Mouse (Mus musculus) cerebellum, adult (tissue): ENCODE measurements at regions not wholly inside any gene's neighbourhood (a gene's known extent, or its start where the extent isn't known, plus 50 kb on each side); places are given as distances from the start of the nearest gene placed in this dataset.

ENCODE experiments used
- ATAC-seq: cut with Nextera tagmentation; 2 replicates; pipeline ENCODE4 v1.9.2; 2017; ENCODE audit warnings: mild to moderate bottlenecking, moderate library complexity, mixed read lengths; ENCODE audit not compliant: insufficient number of reproducible peaks, low FRiP score, low TSS enrichment

GRCm38 (mm10) chr16:78170627-78171605, 130.4 kb upstream of the Cxadr start:
- no peak for ATAC-seq

DNA sequence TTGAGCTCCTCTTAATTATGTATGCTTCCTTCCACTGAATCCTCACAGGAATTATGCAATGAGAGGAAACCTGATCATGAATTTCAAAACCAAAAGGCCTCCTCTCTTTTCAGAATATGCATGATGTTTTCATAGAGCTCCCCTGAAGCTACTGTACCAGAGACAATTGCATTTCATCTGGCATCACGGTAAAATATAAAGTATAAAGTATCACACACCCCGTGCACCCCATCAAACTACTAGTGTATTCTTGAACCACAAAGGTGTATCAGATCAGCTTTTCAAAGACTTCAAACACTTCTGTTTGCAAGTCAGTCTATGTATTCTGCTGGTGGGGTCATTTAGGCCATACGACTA, 144.4 kb upstream of the Cxadr start:
- ATAC-seq = no peak

- peak; percentile 97 for ATAC-seq
These were observed 145.0 kb upstream of the Cxadr start for GRCm38 (mm10) chr16:78156138-78156875.

DNA sequence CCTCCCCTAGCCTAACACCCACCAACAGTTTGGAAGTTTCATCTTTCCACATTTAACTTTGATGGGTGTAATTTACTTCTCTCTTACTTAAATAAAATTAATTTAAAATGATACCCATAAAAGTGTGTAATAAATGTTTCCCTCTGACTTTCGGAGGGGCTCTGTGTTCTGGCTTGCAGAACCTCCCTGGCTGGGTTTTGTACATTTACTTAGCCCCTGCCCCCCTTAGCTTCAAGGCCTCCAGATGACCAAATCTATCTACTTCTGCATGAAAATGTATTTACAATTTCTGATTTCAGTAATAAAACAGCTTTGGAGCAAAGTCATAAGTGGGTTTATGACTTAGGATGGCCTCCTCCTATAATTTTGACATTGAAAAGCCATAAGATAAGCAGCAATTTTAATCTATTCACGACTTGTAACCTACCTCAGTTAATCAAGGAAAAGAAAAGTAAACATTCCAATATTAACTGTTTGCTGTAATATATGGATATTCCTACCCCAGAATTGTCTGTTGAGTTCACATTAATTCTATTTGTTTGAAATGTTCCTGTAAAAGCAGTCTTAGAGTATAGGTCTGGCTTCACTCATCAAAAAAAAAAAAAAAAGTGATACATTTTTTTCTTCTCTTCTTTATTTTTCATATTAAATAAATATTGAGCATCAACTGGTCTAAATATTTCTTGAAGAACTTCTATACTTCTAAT, 147.2 kb upstream of the Cxadr start:
- no peak for ATAC-seq

- ATAC-seq = no peak
These were observed 157.1 kb upstream of the Cxadr start for GRCm38 (mm10) chr16:78144146-78144545.

DNA sequence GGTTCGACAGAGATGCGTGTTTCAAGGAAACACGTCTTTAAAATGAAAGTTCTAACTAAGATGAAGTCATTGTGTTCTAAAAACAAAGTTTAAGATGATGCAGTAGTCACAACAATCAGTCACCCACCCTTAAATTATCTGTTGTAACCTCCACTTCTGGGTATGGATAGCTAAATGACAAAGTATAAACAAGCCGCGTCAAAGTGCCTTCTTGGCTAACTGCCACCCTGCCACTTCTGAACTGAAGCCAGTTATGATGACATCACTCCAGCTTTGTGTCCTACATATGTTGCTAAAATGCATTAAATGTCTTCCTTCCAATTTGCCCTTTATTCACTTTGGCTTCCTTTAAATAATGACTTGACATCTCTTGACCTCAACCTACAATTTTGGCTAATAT, 165.8 kb upstream of the Cxadr start:
- no peak for ATAC-seq

DNA sequence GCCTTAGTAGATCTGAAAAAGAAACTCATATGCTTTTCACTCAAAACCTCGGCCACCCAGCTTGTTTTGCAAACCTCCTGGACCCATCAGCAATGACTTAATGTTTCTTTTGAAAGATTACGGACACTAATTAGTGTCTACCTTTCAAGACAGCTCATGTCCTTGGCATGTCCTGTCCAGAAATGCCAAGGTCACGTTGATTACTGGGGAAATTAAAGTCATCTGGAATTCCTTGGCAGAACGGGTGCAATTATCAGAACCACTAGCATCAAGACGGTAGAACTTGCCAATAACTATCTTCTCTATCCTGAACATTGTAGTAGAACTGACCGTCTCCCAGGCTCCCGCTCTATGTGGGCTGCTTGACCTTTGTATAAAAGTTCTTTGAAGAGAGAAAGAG, 166.8 kb upstream of the Cxadr start:
- ATAC-seq = no peak

- ATAC-seq = no peak
These were observed 179.6 kb upstream of the Cxadr start for GRCm38 (mm10) chr16:78121668-78122067.

DNA sequence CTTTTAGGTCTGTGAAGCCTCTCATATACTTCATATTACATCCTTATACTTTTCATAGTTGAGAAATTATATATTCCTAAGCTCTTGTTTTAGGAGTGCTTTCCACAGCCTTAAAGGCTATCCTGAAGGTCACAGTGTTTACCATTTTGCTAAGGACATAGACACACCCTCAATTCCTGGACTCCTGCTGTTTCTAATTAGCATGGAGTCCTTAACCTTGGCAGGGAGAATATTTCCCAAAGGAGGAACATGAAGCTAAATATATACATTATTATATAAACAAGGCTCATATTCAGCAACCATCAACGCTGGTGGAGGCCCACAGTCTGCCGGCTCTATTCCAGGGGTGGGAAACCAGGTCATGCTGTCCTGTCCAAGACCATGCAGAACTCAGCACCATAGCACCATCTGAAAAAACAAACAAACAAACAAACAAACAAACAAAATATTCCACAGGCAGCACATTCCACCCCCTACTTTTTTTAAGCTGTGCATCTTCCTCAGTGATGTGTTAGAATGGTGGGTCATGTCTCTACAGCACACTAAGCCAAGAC, 180.9 kb upstream of the Cxadr start:
- ATAC-seq = no peak

- ATAC-seq = no peak
These were observed 197.0 kb upstream of the Cxadr start for GRCm38 (mm10) chr16:78104246-78104645.

GRCm38 (mm10) chr16:78101415-78102326, 199.6 kb upstream of the Cxadr start:
- no peak for ATAC-seq

GRCm38 (mm10) chr16:78099842-78100241, 201.4 kb upstream of the Cxadr start:
- no peak for ATAC-seq

DNA sequence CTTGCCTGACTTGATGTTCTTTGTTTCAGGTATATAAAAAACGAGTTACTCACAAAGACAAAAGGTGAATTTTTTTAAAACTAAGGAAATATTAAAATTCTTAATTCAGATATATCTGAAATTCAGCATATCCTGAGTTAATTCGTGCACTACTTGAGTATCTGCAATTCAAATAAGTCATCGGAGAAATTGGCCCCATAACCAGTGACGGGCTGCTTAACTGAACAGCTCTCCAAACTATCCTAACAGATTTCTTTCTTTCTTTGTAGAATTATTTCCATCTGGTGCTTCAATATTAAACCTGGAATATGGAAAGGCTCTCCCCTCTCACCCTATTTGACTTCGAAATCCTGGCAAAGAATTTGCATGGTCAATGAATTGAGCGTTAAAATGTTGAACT, 202.2 kb upstream of the Cxadr start:
- ATAC-seq = no peak

- no peak for ATAC-seq
These were observed 202.7 kb upstream of the Cxadr start for GRCm38 (mm10) chr16:78098555-78098954.

DNA sequence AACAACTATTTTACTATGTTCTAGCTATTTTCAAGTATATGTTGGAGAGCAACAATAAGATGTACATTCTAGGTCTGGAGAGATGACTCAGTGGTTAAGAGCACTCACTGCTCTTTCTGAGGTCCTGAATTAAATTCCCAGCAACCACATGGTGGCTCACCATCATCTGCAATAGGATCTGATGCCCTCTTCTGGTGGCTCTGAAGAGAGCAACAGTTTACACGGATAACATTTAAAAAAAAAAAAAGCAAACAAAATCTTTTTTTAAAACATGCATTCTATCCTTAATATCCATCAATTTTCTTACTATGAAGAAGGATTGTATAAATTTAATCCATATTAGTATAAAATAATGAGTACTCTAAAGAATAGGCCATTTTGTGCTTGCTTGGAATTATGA, 204.7 kb upstream of the Cxadr start:
- ATAC-seq = no peak

DNA sequence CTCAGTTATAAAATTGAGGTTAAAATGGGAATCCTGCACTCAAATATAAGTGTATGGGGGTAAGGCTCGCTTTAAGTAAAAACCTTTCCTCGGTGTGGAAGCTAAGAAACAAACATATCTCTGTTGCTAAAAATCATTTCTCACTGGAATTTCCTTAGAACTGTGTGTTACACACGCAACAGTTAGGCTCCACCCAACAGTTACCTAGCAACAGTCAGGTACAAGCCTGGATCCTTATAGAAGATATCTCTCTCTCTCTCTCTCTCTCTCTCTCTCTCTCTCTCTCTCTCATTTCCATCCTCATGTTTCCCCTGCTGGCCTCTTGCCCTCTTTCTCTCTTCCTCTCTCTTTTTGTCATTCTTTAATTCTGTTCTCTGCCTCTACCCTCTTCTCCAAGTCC, 211.1 kb upstream of the Cxadr start:
- no peak for ATAC-seq

DNA sequence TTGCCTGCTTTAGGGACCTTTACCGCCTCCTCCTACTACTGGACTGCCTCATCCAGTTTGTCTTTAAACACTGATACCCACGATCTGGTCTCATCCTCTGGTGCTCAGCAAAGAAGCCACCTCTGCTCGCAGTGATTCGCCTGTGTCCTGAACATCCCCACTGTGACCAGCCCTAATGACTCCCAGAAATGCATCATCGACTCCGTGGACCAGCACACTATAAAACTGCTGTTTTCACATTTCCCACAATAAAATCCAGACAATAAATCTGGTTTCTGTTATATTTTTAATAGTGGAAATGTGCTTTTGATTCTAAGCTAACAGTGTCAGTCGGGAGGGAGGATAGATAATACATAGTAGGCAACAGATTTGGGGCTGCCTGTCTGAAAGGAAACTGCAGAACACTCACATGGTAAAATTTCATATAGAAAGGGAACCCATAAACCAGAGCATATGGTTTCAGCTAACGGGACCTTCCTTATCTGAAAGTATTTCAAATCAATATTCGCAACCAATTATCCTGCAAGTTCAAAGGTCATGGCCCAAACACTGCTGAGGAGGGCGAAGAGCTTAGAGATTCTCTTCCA, 233.7 kb upstream of the Cxadr start:
- ATAC-seq = no peak

GRCm38 (mm10) chr16:78060516-78060915, 240.8 kb upstream of the Cxadr start:
- no peak for ATAC-seq

DNA sequence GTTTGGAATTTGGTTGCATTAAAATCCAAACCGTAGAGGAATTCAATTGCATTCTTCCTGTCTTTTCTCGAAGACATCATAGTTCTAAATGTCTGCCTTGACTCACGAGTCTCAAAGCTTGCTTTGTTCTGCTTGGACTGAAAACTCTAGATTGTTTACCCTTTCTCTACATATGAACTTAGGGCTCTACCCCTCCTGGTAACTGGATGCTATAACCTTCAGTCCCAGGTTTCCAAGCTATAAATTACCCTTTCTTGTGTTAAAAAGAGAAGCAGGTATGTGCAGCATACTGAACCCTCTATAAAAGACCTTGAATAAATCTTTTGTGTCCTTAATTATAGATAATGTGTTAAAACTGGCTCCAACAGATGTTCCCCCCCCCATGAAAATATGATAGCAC, 243.7 kb upstream of the Cxadr start:
- ATAC-seq = no peak
